Mouse (Mus musculus) hindbrain, postnatal 0 days (tissue): ENCODE results near the gene Gm16253. TPM values are rescaled to one million over a fixed set of nuclear protein-coding genes. Genes with fewer than 3 reads are reported as not detected.

Source experiments
- ATAC-seq: fragments of 200-750 bp; cut with Nextera tagmentation; 2 replicates; pipeline ENCODE4 v1.8.0; 2017; ENCODE audit warnings: mild to moderate bottlenecking, moderate TSS enrichment, moderate library complexity
- DNase-seq: peaks from one replicate; pipeline ENCODE4 v3.0.0-alpha.2; 2015; ENCODE audit warnings: low spot score
- H3K27ac ChIP-seq: fragments of 300-500 bp; sonication (generic); 2 replicates; pipeline ENCODE4 v1.5.1; 2014; ENCODE audit warnings: mild to moderate bottlenecking
- H3K27me3 ChIP-seq: fragments of 300-500 bp; sonication (generic); 2 replicates; pipeline ENCODE4 v1.6.1; 2014; ENCODE audit warnings: low read length, mixed read lengths; ENCODE audit not compliant: insufficient read depth
- H3K36me3 ChIP-seq: fragments of 300-500 bp; sonication (generic); 2 replicates; pipeline ENCODE4 v1.6.1; 2014; ENCODE audit warnings: low read length, mixed read lengths; ENCODE audit not compliant: insufficient read depth
- H3K4me1 ChIP-seq: fragments of 300-500 bp; sonication (generic); 2 replicates; pipeline ENCODE4 v1.6.1; 2014; ENCODE audit warnings: antibody characterized with exemption, low read length, mixed read lengths; ENCODE audit not compliant: insufficient read depth
- H3K4me2 ChIP-seq: fragments of 300-500 bp; sonication (generic); 2 replicates; pipeline ENCODE4 v1.6.1; 2014; ENCODE audit warnings: low read depth, mild to moderate bottlenecking, low read length, moderate library complexity, mixed read lengths
- H3K4me3 ChIP-seq: fragments of 300-500 bp; sonication (generic); 2 replicates; pipeline ENCODE4 v1.5.1; 2014; ENCODE audit warnings: low read length
- H3K9ac ChIP-seq: fragments of 300-500 bp; sonication (generic); replicated peaks from 2 replicates; pipeline ENCODE4 v1.6.1; 2014; ENCODE audit warnings: mild to moderate bottlenecking, low read length, moderate library complexity, mixed read lengths
- H3K9me3 ChIP-seq: fragments of 300-500 bp; sonication (generic); 2 replicates; pipeline ENCODE4 v1.6.1; 2016; ENCODE audit warnings: low read length, mixed read lengths
- CTCF ChIP-seq: IDR thresholded peaks from 2 replicates; pipeline ENCODE4 v1.5.1; 2016; ENCODE audit warnings: antibody characterized with exemption, control low read depth, low read depth
- WGBS: fragments of 180-500 bp; shearing (Covaris S2); extraction: QIAGEN DNeasy Blood & Tissue Kit; methylation state at CpG from one replicate; pipeline ENCODE4 v1.1.7; 2014; 5-methylcytosine and 5-hydroxymethylcytosine counted together
- polyA plus RNA-seq: library from polyadenylated mRNA; unstranded; fragments of >200 nt; fragmentation: Nextera tagmentation; extraction: Ambion mirVana; gene quantifications from 2 replicates; pipeline ENCODE4 v1.2.1, GENCODE M21; 2015
- total RNA-seq: library from RNA; depleted of rRNA; stranded (reverse); fragments of >200 nt; gene quantifications from 2 replicates; pipeline ENCODE4 v1.2.3, GENCODE M21; 2014

Gene Gm16253
- total and polyA plus RNA-seq, 2 experiments from 2014 or later, result 0.96 TPM; not detected in 1

- no peak overlapping the region for H3K4me3 ChIP-seq
- H3K9ac ChIP-seq, result no peak overlapping the region
- DNase-seq (no peak), ATAC-seq (no peak)
- no peaks in the 10 kb centered on the region for H3K36me3 ChIP-seq
- no peaks in the 10 kb centered on the region for H3K9me3 ChIP-seq
- H3K4me1 ChIP-seq, result 0 out of 2 replicates have a peak, but pooled peaks cover 2% of the 10 kb centered on the region
- no peaks in the 10 kb centered on the region for H3K27me3 ChIP-seq
- no peak for TF ChIP-seq CTCF
- H3K27ac ChIP-seq, result peak overlapping the region; percentile 11; the same call in 1 of the 2 replicates
- 74% methylated on average over 16 of the region's 16 CpGs for WGBS
- H3K4me2 ChIP-seq, result no peak overlapping the region
Measured at GRCm38 (mm10) chr3:96571896-96572698, 4.7 kb upstream of the Gm16253 start.

- WGBS, result 87% methylated on average over 19 of the region's 19 CpGs
- no peak overlapping the region for H3K9ac ChIP-seq
Measured at GRCm38 (mm10) chr3:96573611-96574511, 2.9 kb upstream of the Gm16253 start.

GRCm38 (mm10) chr3:96575272-96575984 lies 1.4 kb upstream of the Gm16253 start:
- H3K4me1 ChIP-seq, result 0 out of 2 replicates have a peak, but pooled peaks cover 4% of the 10 kb centered on the region
- H3K4me2 ChIP-seq, result no peak overlapping the region
- H3K27me3 ChIP-seq, result no peaks in the 10 kb centered on the region
- H3K9me3 ChIP-seq, result no peaks in the 10 kb centered on the region
- no peak overlapping the region for H3K4me3 ChIP-seq
- 79% methylated on average over 8 of the region's 8 CpGs for WGBS
- peak overlapping the region; percentile 78; the same call in 1 of the 2 replicates for H3K27ac ChIP-seq
- H3K36me3 ChIP-seq, result no peaks in the 10 kb centered on the region
- no peak overlapping the region for H3K9ac ChIP-seq
- TF ChIP-seq CTCF, result no peak
- no peak for DNase-seq
- no peak for ATAC-seq

More at GRCm38 (mm10) chr3:96573611-96574511, 2.9 kb upstream of the Gm16253 start:
- H3K36me3 ChIP-seq, result no peaks in the 10 kb centered on the region
- no peak overlapping the region for H3K27ac ChIP-seq
- H3K9me3 ChIP-seq, result no peaks in the 10 kb centered on the region
- no peak overlapping the region for H3K4me3 ChIP-seq
- H3K4me2 ChIP-seq, result no peak overlapping the region
- H3K4me1 ChIP-seq, result 0 out of 2 replicates have a peak, but pooled peaks cover 4% of the 10 kb centered on the region
- ATAC-seq (no peak), DNase-seq (no peak)
- TF ChIP-seq CTCF, result no peak
- no peaks in the 10 kb centered on the region for H3K27me3 ChIP-seq

GRCm38 (mm10) chr3:96576005-96576658 lies 652 bp upstream of the Gm16253 start:
- Histone ChIP-seq H3K27ac (peak overlapping the region; percentile 78), H3K4me3 (no peak overlapping the region), H3K4me1 (0 out of 2 replicates have a peak, but pooled peaks cover 4% of the 10 kb centered on the region), H3K9me3 (no peaks in the 10 kb centered on the region), H3K9ac (no peak overlapping the region), H3K27me3 (no peaks in the 10 kb centered on the region), H3K4me2 (peak overlapping the region; percentile 27; the same call in 1 of the 2 replicates), H3K36me3 (no peaks in the 10 kb centered on the region)
- no peak for TF ChIP-seq CTCF
- ATAC-seq, result no peak
- DNase-seq, result no peak
- 56% methylated on average over 14 of the region's 14 CpGs for WGBS

- 74% methylated on average over 4 of the region's 4 CpGs for WGBS
- H3K9me3 ChIP-seq, result no peaks in the 10 kb centered on the region
- peak overlapping the region; percentile 78 for H3K27ac ChIP-seq
- ATAC-seq, result no peak
- H3K4me2 ChIP-seq, result no peak overlapping the region
- no peaks in the 10 kb centered on the region for H3K27me3 ChIP-seq
- 0 out of 2 replicates have a peak, but pooled peaks cover 4% of the 10 kb centered on the region for H3K4me1 ChIP-seq
- no peak overlapping the region for H3K4me3 ChIP-seq
- DNase-seq, result no peak
- TF ChIP-seq CTCF, result no peak
- H3K9ac ChIP-seq, result no peak overlapping the region
- H3K36me3 ChIP-seq, result no peaks in the 10 kb centered on the region
Measured at GRCm38 (mm10) chr3:96577566-96577965, 782 bp downstream of the Gm16253 start.
